Mouse (Mus musculus) small intestine, adult 2 months (tissue): ENCODE results near the gene Ovol3. TPM values are rescaled to one million over a fixed set of nuclear protein-coding genes. Genes with fewer than 3 reads are reported as not detected.
A peak's percentile ranks its signal among the peaks of the same experiment; 100 is the strongest.

Experiments
- H3K27ac ChIP-seq: fragments of 200-500 bp; 2 replicates; pipeline ENCODE4 v1.5.1; 2012; ENCODE audit warnings: low read depth, low read length, control low read depth, inconsistent platforms; ENCODE audit not compliant: insufficient read depth
- H3K27me3 ChIP-seq: fragments of 200-500 bp; 2 replicates; pipeline ENCODE4 v1.6.1; 2012; ENCODE audit warnings: mild to moderate bottlenecking, moderate library complexity, low read length, inconsistent platforms; ENCODE audit not compliant: control insufficient read depth, insufficient read depth
- H3K36me3 ChIP-seq: fragments of 200-500 bp; 2 replicates; pipeline ENCODE4 v1.6.1; 2012; ENCODE audit warnings: mild to moderate bottlenecking, low read length, control low read depth, inconsistent platforms; ENCODE audit not compliant: control insufficient read depth, insufficient read depth
- H3K4me1 ChIP-seq: fragments of 200-500 bp; 2 replicates; pipeline ENCODE4 v1.6.1; 2012; ENCODE audit warnings: low read length, inconsistent platforms, mixed read lengths; ENCODE audit not compliant: control insufficient read depth, insufficient read depth, insufficient read length
- H3K4me3 ChIP-seq: fragments of 200-500 bp; 2 replicates; pipeline ENCODE4 v1.5.1; 2012; ENCODE audit warnings: low read depth, mild to moderate bottlenecking, control low read depth, inconsistent platforms, low read length, moderate library complexity
- CTCF ChIP-seq: fragments of 200-500 bp; IDR thresholded peaks from 2 replicates; pipeline ENCODE4 v1.5.1; 2012; ENCODE audit warnings: low read depth, mild to moderate bottlenecking, control low read depth, inconsistent platforms, low read length, moderate library complexity, mixed read lengths; ENCODE audit not compliant: insufficient replicate concordance, insufficient read length; ENCODE audit errors: extremely low read depth
- POLR2A ChIP-seq: fragments of 200-500 bp; IDR thresholded peaks from 2 replicates; pipeline ENCODE4 v1.6.1; 2012; ENCODE audit warnings: low read depth, mild to moderate bottlenecking, control low read depth, inconsistent platforms, low read length, moderate library complexity
- WGBS: fragments of 180-500 bp; shearing (Covaris S2); methylation state at CpG from one replicate; pipeline ENCODE4 v1.1.7; 2018; 5-methylcytosine and 5-hydroxymethylcytosine counted together
- polyA plus RNA-seq: library from polyadenylated mRNA; depleted of rRNA; stranded (reverse); fragments of >200 nt; gene quantifications from 2 replicates; pipeline ENCODE4 v1.2.3, GENCODE M21; 2012; rRNA removed

Ovol3 gene
- polyA plus RNA-seq, 1 experiment: not detected

DNA sequence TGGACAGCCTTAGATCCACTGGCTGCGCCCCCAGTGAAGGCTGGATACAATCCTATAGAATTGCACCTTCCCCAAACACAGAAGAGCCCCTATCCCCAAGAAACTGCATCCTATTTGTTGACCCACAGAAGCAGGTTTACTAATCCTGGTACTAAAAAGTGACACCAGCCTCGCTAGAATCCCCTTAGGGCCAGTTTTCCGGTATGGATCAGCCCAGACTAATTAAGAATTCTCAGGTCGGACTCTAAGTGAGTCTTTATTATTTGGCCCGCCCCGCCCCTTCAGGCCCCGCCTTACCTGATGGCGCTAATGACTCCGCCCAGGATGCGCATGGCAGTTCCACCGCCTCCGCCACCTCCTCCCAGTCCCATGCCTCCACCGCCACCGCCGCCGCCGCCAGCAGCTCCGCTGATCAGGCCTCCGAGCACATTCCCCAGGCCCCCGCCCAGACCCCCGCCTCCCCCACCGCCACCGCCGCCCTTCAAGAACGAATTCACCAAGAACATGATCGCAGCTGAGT, 41.9 kb downstream of the Ovol3 start:
- peak; percentile 56; the same call in 1 of the 2 replicates for TF ChIP-seq POLR2A
- no peak for TF ChIP-seq CTCF
- peak overlapping the region; percentile 37; the same call in 1 of the 2 replicates for H3K27ac ChIP-seq
- peaks cover 34% of the 10 kb centered on the region for H3K36me3 ChIP-seq
- peaks cover 24% of the 10 kb centered on the region for H3K4me1 ChIP-seq
- peak overlapping the region; percentile 86 for H3K4me3 ChIP-seq
- H3K27me3 ChIP-seq: no peaks in the 10 kb centered on the region
- WGBS: 3% methylated on average over 26 of the region's 26 CpGs

DNA sequence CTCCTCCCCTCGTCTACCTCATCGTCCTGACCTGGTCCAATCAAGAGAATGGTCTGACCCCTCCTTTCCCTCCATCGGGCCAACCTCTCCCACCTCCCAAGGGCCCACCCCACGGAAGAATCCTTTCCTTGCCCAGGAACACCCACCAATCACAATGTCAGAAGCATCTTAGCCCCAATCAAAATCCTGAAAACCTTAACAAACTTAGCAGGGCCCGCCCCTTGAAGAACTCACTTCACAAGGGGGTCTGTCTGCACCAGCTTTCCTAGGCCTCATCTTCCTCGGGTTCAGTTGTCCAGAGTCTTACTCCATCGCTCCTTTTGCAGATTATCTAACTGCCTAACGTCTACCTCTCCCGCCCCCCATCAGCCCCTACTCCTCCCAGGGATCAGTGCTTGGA, 42.5 kb downstream of the Ovol3 start:
- H3K36me3 ChIP-seq: peaks cover 40% of the 10 kb centered on the region
- H3K27ac ChIP-seq: no peak overlapping the region
- peaks cover 26% of the 10 kb centered on the region for H3K4me1 ChIP-seq
- H3K4me3 ChIP-seq: peak overlapping the region; percentile 86; the same call in 1 of the 2 replicates
- WGBS: 70% methylated on average over 9 of the region's 9 CpGs
- no peak for TF ChIP-seq POLR2A
- no peak for TF ChIP-seq CTCF
- H3K27me3 ChIP-seq: no peaks in the 10 kb centered on the region

- Histone ChIP-seq H3K4me3 (no peak overlapping the region), H3K27me3 (no peaks in the 10 kb centered on the region), H3K27ac (no peak overlapping the region), H3K4me1 (peaks cover 30% of the 10 kb centered on the region), H3K36me3 (peaks cover 48% of the 10 kb centered on the region)
- TF ChIP-seq CTCF (no peak), POLR2A (no peak)
- WGBS: 89% methylated on average over 12 of the region's 12 CpGs
These were observed 43.4 kb downstream of the Ovol3 start for GRCm38 (mm10) chr7:30192088-30192487.

- Histone ChIP-seq H3K4me1 (peaks cover 34% of the 10 kb centered on the region), H3K36me3 (peaks cover 61% of the 10 kb centered on the region), H3K4me3 (no peak overlapping the region), H3K27ac (0 out of 2 replicates have a peak overlapping the region, but pooled peaks have one; percentile 15), H3K27me3 (no peaks in the 10 kb centered on the region)
- TF ChIP-seq POLR2A: no peak
- no peak for TF ChIP-seq CTCF
- 83% methylated on average over 4 of the region's 4 CpGs for WGBS
These were observed 46.4 kb downstream of the Ovol3 start for GRCm38 (mm10) chr7:30189116-30189491.

DNA sequence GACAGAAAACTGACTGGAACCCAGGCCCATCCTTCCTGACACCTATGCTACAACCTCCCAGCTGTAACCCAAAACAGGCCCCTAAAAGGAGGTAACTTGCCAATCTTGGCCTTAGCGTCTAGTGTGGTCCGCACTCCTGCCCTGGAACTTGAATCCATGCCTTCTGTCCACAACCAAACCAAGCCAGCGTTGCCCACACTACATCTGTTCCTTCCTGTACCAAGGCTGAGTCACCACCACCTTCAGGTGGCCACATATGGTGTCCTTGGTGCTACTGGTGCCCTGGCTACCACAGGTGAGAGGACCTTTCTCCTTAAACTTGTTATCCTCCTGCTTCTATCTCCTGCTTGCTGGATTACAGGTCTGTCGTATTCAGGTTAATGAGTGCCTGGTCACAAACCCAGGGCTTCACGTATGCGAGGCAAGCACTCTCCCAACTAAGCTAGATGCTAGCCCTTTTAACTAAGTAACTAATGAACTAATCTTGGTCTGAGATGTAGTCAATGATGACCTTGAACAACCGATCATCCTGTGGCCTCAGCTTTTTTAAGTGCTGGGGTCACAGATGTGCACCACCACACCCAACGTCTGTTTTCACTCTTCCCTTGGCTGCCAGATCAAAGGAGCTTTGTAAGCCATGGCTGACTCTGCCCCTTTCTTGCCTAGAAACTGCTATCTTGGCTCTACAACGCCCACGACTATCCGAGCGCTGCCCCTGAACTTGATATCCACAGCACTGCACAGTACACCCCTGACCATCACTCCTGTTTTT, 47.0 kb downstream of the Ovol3 start:
- no peak for TF ChIP-seq POLR2A
- TF ChIP-seq CTCF: no peak
- Histone ChIP-seq H3K27me3 (no peaks in the 10 kb centered on the region), H3K4me3 (no peak overlapping the region), H3K4me1 (peaks cover 35% of the 10 kb centered on the region), H3K36me3 (peaks cover 61% of the 10 kb centered on the region), H3K27ac (0 out of 2 replicates have a peak overlapping the region, but pooled peaks have one; percentile 15)
- WGBS: 75% methylated on average over 12 of the region's 12 CpGs

- Histone ChIP-seq H3K4me1 (peaks cover 31% of the 10 kb centered on the region), H3K4me3 (peak overlapping the region; percentile 60; the same call in 1 of the 2 replicates), H3K36me3 (peaks cover 35% of the 10 kb centered on the region), H3K27me3 (no peaks in the 10 kb centered on the region), H3K27ac (peak overlapping the region; percentile 72)
- 85% methylated on average over 13 of the region's 13 CpGs for WGBS
- TF ChIP-seq POLR2A (no peak), CTCF (no peak)
These were observed 50.7 kb downstream of the Ovol3 start for GRCm38 (mm10) chr7:30184641-30185348.

DNA sequence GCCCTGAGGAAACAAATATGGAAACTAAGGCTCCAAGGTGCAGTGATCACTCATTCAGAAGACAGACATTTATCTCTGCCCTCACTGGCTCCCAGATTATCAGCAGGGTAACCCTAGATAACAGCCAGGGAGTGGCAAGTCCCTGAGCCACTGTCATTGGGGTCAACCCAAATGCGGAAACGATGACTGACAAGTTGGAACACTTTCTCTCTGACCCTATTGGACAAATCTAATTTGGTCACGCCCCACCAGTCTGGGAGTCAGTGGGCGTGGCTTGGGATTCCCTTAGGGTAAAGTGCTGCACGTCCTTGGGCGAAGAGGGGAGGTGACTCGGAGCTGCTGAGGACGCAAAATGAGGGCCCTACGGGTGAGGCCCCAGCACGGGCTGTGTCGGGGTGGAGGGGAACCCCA, 51.6 kb downstream of the Ovol3 start, which contains the start of gene Cox7a1:
TSS of gene Cox7a1 (plus strand) at position 266 of the 411 bp plus-strand sequence.
- peak within 1 kb of the TSS; percentile 72 for H3K27ac ChIP-seq
- no peak for TF ChIP-seq CTCF
- peak; percentile 63; the same call in 1 of the 2 replicates for TF ChIP-seq POLR2A
- H3K36me3 ChIP-seq: peaks cover 29% of the 10 kb centered on the region
- H3K4me1 ChIP-seq: peaks cover 31% of the 10 kb centered on the region
- peak within 1 kb of the TSS; percentile 60 for H3K4me3 ChIP-seq
- 1% methylated on average over 11 of the region's 11 CpGs for WGBS
- H3K27me3 ChIP-seq: no peaks in the 10 kb centered on the region

Other genes starting within 250 kb of the Ovol3 start
- 0.58 and 0.62 TPM in 2 replicates for gene Zfp14, start 184.3 kb downstream of the Ovol3 start, polyA plus RNA-seq
- 0.23 and 0.25 TPM in 2 replicates for gene Zfp82, start 162.8 kb downstream of the Ovol3 start, polyA plus RNA-seq
- 0.06 TPM in 1 of 2 replicates, not detected in the other for gene Gm26920, start 145.3 kb downstream of the Ovol3 start, polyA plus RNA-seq
- gene Zfp566, start 145.2 kb downstream of the Ovol3 start, polyA plus RNA-seq: 0.11 and 0.95 TPM in 2 replicates
- gene Zfp260, start 140.9 kb downstream of the Ovol3 start, polyA plus RNA-seq: 2.6 and 7.1 TPM in 2 replicates
- gene Zfp382, start 113.8 kb downstream of the Ovol3 start, polyA plus RNA-seq: 0.06 and 0.19 TPM in 2 replicates
- 2.6 and 3.0 TPM in 2 replicates for gene Zfp146, start 66.0 kb downstream of the Ovol3 start, polyA plus RNA-seq
- gene Cox7a1, start 51.6 kb downstream of the Ovol3 start, polyA plus RNA-seq: 47.5 and 165 TPM in 2 replicates
- gene Capns1, start 36.9 kb downstream of the Ovol3 start, polyA plus RNA-seq: 351 and 819 TPM in 2 replicates
- gene Polr2i, start 3.8 kb downstream of the Ovol3 start, polyA plus RNA-seq: 59.2 and 86.9 TPM in 2 replicates
- 24.6 and 45.2 TPM in 2 replicates for gene Tbcb, start 3.5 kb downstream of the Ovol3 start, polyA plus RNA-seq
- gene Thap8, start 44.4 kb upstream of the Ovol3 start, polyA plus RNA-seq: 0.16 TPM in 1 of 2 replicates, not detected in the other
- 6.5 and 15.9 TPM in 2 replicates for gene Wdr62, start 44.7 kb upstream of the Ovol3 start, polyA plus RNA-seq
- 6.4 and 9.0 TPM in 2 replicates for gene Clip3, start 56.0 kb upstream of the Ovol3 start, polyA plus RNA-seq
- 86.9 and 141 TPM in 2 replicates for gene Alkbh6, start 73.0 kb upstream of the Ovol3 start, polyA plus RNA-seq
- gene Syne4, start 79.1 kb upstream of the Ovol3 start, polyA plus RNA-seq: 13.5 and 30.5 TPM in 2 replicates
- 0.36 and 0.63 TPM in 2 replicates for gene E130208F15Rik, start 86.0 kb upstream of the Ovol3 start, polyA plus RNA-seq
- gene Sdhaf1, start 88.2 kb upstream of the Ovol3 start, polyA plus RNA-seq: 15.2 and 23.4 TPM in 2 replicates
- gene Lrfn3, start 127.0 kb upstream of the Ovol3 start, polyA plus RNA-seq: 12.7 and 28.1 TPM in 2 replicates
- 101 and 135 TPM in 2 replicates for gene Tyrobp, start 178.0 kb upstream of the Ovol3 start, polyA plus RNA-seq
- gene Hcst, start 184.1 kb upstream of the Ovol3 start, polyA plus RNA-seq: 33.7 and 56.1 TPM in 2 replicates
- 5.0 and 9.2 TPM in 2 replicates for gene Nfkbid, start 186.0 kb upstream of the Ovol3 start, polyA plus RNA-seq
- gene Aplp1, start 209.8 kb upstream of the Ovol3 start, polyA plus RNA-seq: 32.1 and 193 TPM in 2 replicates
- 0.18 and 0.27 TPM in 2 replicates for gene Kirrel2, start 222.0 kb upstream of the Ovol3 start, polyA plus RNA-seq
- 0.14 and 7.6 TPM in 2 replicates for gene Nphs1, start 222.6 kb upstream of the Ovol3 start, polyA plus RNA-seq